Mouse (Mus musculus): ENCODE results near the gene Gypa.

Gypa gene

GRCm38 (mm10) chr8:80550436-80550835 lies 56.9 kb downstream of the Gypa start:
- no peak for DNase-seq (ENCODE audit: low spot score)

GRCm38 (mm10) chr8:80551303-80551702 lies 57.7 kb downstream of the Gypa start:
- DNase-seq (ENCODE audit: low spot score): no peak

- DNase-seq (ENCODE audit: low spot score): no peak
Measured at GRCm38 (mm10) chr8:80554991-80555390, 61.4 kb downstream of the Gypa start.
